Comparison of ENCODE assay signal across 21 mouse cellular contexts in the genomic region with DNA sequence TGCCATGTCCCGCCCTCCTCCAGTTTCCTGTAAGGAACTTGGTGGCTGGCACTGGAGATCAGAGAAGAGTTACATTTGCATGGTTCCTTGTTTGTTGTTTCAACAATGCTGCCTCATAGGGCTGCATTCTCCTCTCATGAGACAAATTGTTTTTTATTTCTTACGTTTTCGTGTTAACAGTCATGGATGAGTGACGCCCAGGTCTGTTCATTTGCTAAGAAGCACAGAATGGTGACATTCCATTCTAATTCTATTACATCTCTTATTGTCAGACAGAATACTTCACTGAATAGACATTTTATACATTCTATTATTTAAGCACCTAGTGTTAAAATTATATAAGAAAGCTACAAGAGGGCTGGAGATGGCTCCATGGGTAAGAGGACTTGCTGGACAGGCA.
DNase-seq lines count a peak whose midpoint lies in the region; ATAC-seq and TF ChIP-seq lines count a peak whose summit lies in the region.
"Had no signal": no experiment of that assay in that cellular context is flagged by ENCODE, and none has a peak within 500 bp of the region (broad histone marks: within the 10 kb centered on the region; RNA-seq: fewer than 3 reads in every experiment).

No protein-coding gene starts in this region.

- H3K9me3 ChIP-seq in midbrain, embryonic 11.5 days (ENCODE audit: control insufficient read depth, low read length), result no peaks in the 10 kb centered on the region
- no peaks in the 10 kb centered on the region for H3K9me3 ChIP-seq in midbrain, embryonic 13.5 days
- H3K9me3 ChIP-seq: G1E had no signal

- no peak for ATAC-seq in midbrain, embryonic 11.5 days (ENCODE audit: low FRiP score)
- ATAC-seq in midbrain, embryonic 13.5 days, result no peak
- peak; percentile 68 for ATAC-seq in Patski
- ATAC-seq: activated CD4-positive, CD25-positive, alpha-beta regulatory T cell, adult 4 months; CD4-positive, CD25-positive, alpha-beta regulatory T cell, adult 4 months had no signal

- CTCF ChIA-PET in Patski (lab: Charles Lee), result interaction anchor here (1.0 to 4.3 kb wide), 4 partner anchors 14 to 364 kb away, joined by 3 to 26 read pairs (median 4); no protein-coding TSS in a partner anchor

- H3K27ac ChIP-seq in midbrain, embryonic 11.5 days (ENCODE audit: low read depth, low read length), result no peak overlapping the region
- no peak overlapping the region for H3K27ac ChIP-seq in midbrain, embryonic 13.5 days

- no peaks in the 10 kb centered on the region for H3K36me3 ChIP-seq in midbrain, embryonic 11.5 days (ENCODE audit: control insufficient read depth, insufficient read depth, low read length)
- 0 out of 2 replicates have a peak, but pooled peaks cover 3% of the 10 kb centered on the region for H3K36me3 ChIP-seq in midbrain, embryonic 13.5 days
- H3K36me3 ChIP-seq: G1E had no signal

- no peak for TF ChIP-seq CTCF in Patski (IDR thresholded peaks at IDR 0.05)

- no peak overlapping the region for H3K4me2 ChIP-seq in midbrain, embryonic 11.5 days
- H3K4me2 ChIP-seq in midbrain, embryonic 13.5 days (replicated peaks), result no peak overlapping the region

- POLR2A ChIA-PET in Patski (lab: Charles Lee), result no interaction called here

- no peak overlapping the region for H3K4me3 ChIP-seq in midbrain, embryonic 11.5 days (ENCODE audit: low read depth, low read length)
- no peak overlapping the region for H3K4me3 ChIP-seq in midbrain, embryonic 13.5 days (replicated peaks)

- WGBS in midbrain, embryonic 11.5 days, result 85% methylated on average over 4 of the region's 4 CpGs
- WGBS in midbrain, embryonic 13.5 days, result 86% methylated on average over 4 of the region's 4 CpGs

- H3K4me1 ChIP-seq in midbrain, embryonic 11.5 days (ENCODE audit: control insufficient read depth, insufficient read depth, low read length), result no peaks in the 10 kb centered on the region
- H3K4me1 ChIP-seq in midbrain, embryonic 13.5 days (replicated peaks), result no peaks in the 10 kb centered on the region

- H3K9ac ChIP-seq in midbrain, embryonic 11.5 days (ENCODE audit: low read length), result no peak overlapping the region
- H3K9ac ChIP-seq in midbrain, embryonic 13.5 days (replicated peaks), result no peak overlapping the region

- in situ Hi-C loops in Patski (cut with MboI; ENCODE audit: low pct_unique_long_range_greater_than_20kb), result no loop called here

- H3K27me3 ChIP-seq in midbrain, embryonic 11.5 days (ENCODE audit: control insufficient read depth, insufficient read depth, low read length), result no peaks in the 10 kb centered on the region
- no peaks in the 10 kb centered on the region for H3K27me3 ChIP-seq in midbrain, embryonic 13.5 days
- H3K27me3 ChIP-seq in Patski, result no peaks in the 10 kb centered on the region
- H3K27me3 ChIP-seq: CH12.LX had no signal

- DNase-seq in heart, adult 11 months, result peak; percentile 34
- no peak for DNase-seq in heart, adult 8-10 months (ENCODE audit: low spot score)
- DNase-seq in midbrain, embryonic 11.5 days (ENCODE audit: low spot score, missing footprints), result peak; percentile 66
- no peak for DNase-seq in Patski (ENCODE audit: low read depth, low spot score)
- DNase-seq in left cerebral cortex, adult 9 months (ENCODE audit: low spot score in 2 of 2), result no peak
- DNase-seq: adrenal gland, adult 2 months; adrenal gland, adult 8-10 months; adrenal gland, postnatal 10 days; adrenal gland, postnatal 14 days; adrenal gland, postnatal 25 days; adrenal gland, postnatal 36 days; B cell, adult 2 months; cerebellum, adult 11 months; cerebellum, adult 11-12 months; cerebellum, adult 18-20 months; cerebellum, adult 2 months had no signal

Comparison
In these comparisons a context has a peak if more than half of its experiments do, and no peak if none do; other contexts are left out.
1. DNase-seq: peak in heart, adult 11 months (single experiment) and midbrain, embryonic 11.5 days (single experiment); none in heart, adult 8-10 months (single experiment), Patski (single experiment) and left cerebral cortex, adult 9 months (0 of 2).